In the genomic region with DNA sequence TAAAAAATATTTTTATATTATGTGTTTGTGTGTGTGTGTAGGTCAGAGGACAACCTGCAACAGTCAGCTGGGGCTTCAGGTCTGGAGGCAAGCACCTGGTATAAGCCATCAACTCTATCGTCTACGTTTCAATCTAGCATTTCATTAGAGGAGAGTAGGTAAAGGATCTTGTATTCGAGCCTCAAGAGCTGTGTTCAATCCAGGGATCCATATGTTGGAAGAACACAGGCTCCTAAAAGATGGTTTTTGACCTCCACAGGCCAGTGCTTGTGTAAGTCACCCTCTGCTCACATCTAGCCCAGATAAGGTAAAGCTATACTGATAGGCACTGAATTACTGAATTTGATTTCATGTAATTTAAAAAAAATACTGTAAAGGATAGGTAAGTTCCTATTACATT, we compare ENCODE assay signal across 7 mouse cellular contexts. TPM values are rescaled to one million over a fixed set of nuclear protein-coding genes. Genes with fewer than 3 reads are reported as not detected.
DNase-seq lines count a peak whose midpoint lies in the region; ATAC-seq and TF ChIP-seq lines count a peak whose summit lies in the region.

No protein-coding gene starts in this region.

- TF ChIP-seq POLR2A in myocyte (IDR thresholded peaks at IDR 0.05; ENCODE audit: insufficient read length, low read depth) = no peak

- H3K27ac ChIP-seq in liver, embryonic 11.5 days (ENCODE audit: low read depth, low read length) = peak overlapping the region; percentile 100
- H3K27ac ChIP-seq in embryonic facial prominence, embryonic 15.5 days (replicated peaks) = peak overlapping the region; percentile 98
- peak overlapping the region; percentile 65 for H3K27ac ChIP-seq in intestine, embryonic 16.5 days (ENCODE audit: low read length)

- no peaks in the 10 kb centered on the region for H3K27me3 ChIP-seq in liver, embryonic 11.5 days (replicated peaks; ENCODE audit: control insufficient read depth, insufficient read depth, low read length)
- no peaks in the 10 kb centered on the region for H3K27me3 ChIP-seq in embryonic facial prominence, embryonic 15.5 days
- no peaks in the 10 kb centered on the region for H3K27me3 ChIP-seq in intestine, embryonic 16.5 days (replicated peaks; ENCODE audit: control insufficient read depth, insufficient read depth, low read length)
- H3K27me3 ChIP-seq in myocyte (ENCODE audit: control insufficient read depth, insufficient read depth, insufficient read length) = no peaks in the 10 kb centered on the region

- ATAC-seq in liver, embryonic 11.5 days (replicated peaks; ENCODE audit: low FRiP score) = no peak
- ATAC-seq in embryonic facial prominence, embryonic 15.5 days (ENCODE audit: insufficient number of reproducible peaks, low FRiP score, low TSS enrichment, low read depth) = no peak
- ATAC-seq in intestine, embryonic 16.5 days = no peak

- H3K4me3 ChIP-seq in liver, embryonic 11.5 days (ENCODE audit: low read depth, low read length) = peak overlapping the region; percentile 56
- H3K4me3 ChIP-seq in embryonic facial prominence, embryonic 15.5 days (replicated peaks) = no peak overlapping the region
- H3K4me3 ChIP-seq in intestine, embryonic 16.5 days (ENCODE audit: low read length) = no peak overlapping the region
- H3K4me3 ChIP-seq in myocyte = peak overlapping the region; percentile 52

- no peaks in the 10 kb centered on the region for H3K79me2 ChIP-seq in myocyte (ENCODE audit: control insufficient read depth, insufficient read depth)

- no peaks in the 10 kb centered on the region for H3K36me3 ChIP-seq in liver, embryonic 11.5 days (ENCODE audit: control insufficient read depth, insufficient read depth, low read length)
- no peaks in the 10 kb centered on the region for H3K36me3 ChIP-seq in embryonic facial prominence, embryonic 15.5 days
- H3K36me3 ChIP-seq in intestine, embryonic 16.5 days (ENCODE audit: control insufficient read depth, insufficient read depth, low read length) = no peaks in the 10 kb centered on the region
- no peaks in the 10 kb centered on the region for H3K36me3 ChIP-seq in myocyte (ENCODE audit: control insufficient read depth, insufficient read depth)

- DNase-seq in liver, embryonic 11.5 days (ENCODE audit: low spot score) = no peak
- DNase-seq in liver = no peak
- no peak for DNase-seq in thymus, postnatal 36 days
- DNase-seq in urinary bladder, postnatal 14 days (ENCODE audit: low spot score) = no peak

- WGBS in liver, embryonic 11.5 days = 67% methylated on average over 3 of the region's 3 CpGs
- WGBS in embryonic facial prominence, embryonic 15.5 days = 45% methylated on average over 3 of the region's 3 CpGs
- 66% methylated on average over 3 of the region's 3 CpGs for WGBS in intestine, embryonic 16.5 days

- peak overlapping the region; percentile 91; the same call in 1 of the 2 replicates for H3K9ac ChIP-seq in liver, embryonic 11.5 days (ENCODE audit: low read depth, low read length)
- H3K9ac ChIP-seq in embryonic facial prominence, embryonic 15.5 days = no peak overlapping the region
- H3K9ac ChIP-seq in intestine, embryonic 16.5 days (ENCODE audit: low read depth, low read length) = peak overlapping the region; percentile 4; the same call in 1 of the 2 replicates

- H3K4me1 ChIP-seq in liver, embryonic 11.5 days (replicated peaks; ENCODE audit: control insufficient read depth, insufficient read depth, low read length) = 0 out of 2 replicates have a peak, but pooled peaks cover 7% of the 10 kb centered on the region
- H3K4me1 ChIP-seq in embryonic facial prominence, embryonic 15.5 days = peaks cover 19% of the 10 kb centered on the region
- H3K4me1 ChIP-seq in intestine, embryonic 16.5 days (ENCODE audit: control insufficient read depth, insufficient read depth, low read length) = peaks cover 7% of the 10 kb centered on the region

- H3K4me2 ChIP-seq in liver, embryonic 11.5 days = peak overlapping the region; percentile 83
- peak overlapping the region; percentile 93; the same call in 1 of the 2 replicates for H3K4me2 ChIP-seq in embryonic facial prominence, embryonic 15.5 days (replicated peaks)
- peak overlapping the region; percentile 5; the same call in 1 of the 2 replicates for H3K4me2 ChIP-seq in intestine, embryonic 16.5 days (ENCODE audit: low read depth, low read length)
- peak overlapping the region; percentile 68 for H3K4me2 ChIP-seq in myocyte (ENCODE audit: low read depth)

- H3K9me3 ChIP-seq in liver, embryonic 11.5 days (ENCODE audit: control insufficient read depth, low read length) = no peaks in the 10 kb centered on the region
- H3K9me3 ChIP-seq in embryonic facial prominence, embryonic 15.5 days (replicated peaks) = no peaks in the 10 kb centered on the region
- H3K9me3 ChIP-seq in intestine, embryonic 16.5 days (ENCODE audit: control insufficient read depth, low read length) = no peaks in the 10 kb centered on the region

- no peak overlapping the region for H3ac ChIP-seq in myocyte (ENCODE audit: control insufficient read depth, insufficient read length)

TF ChIP-seq in myocyte, 11 proteins besides CTCF, POLR2A, EP300 and RAD21:
- no peak for TF ChIP-seq POLR2AphosphoS2 (IDR thresholded peaks at IDR 0.05; ENCODE audit: insufficient read length, low read depth)
- TF ChIP-seq SRF (IDR thresholded peaks at IDR 0.05; ENCODE audit: control insufficient read depth, insufficient read length, low read depth) = no peak

RNA-seq across cellular contexts. Expression of a gene that starts 3.8 kb away (rescaled TPM):
- polyA plus RNA-seq in liver, embryonic 11.5 days (2014; fragmentation: Nextera tagmentation; extraction: Ambion mirVana) = 0.68 and 0.82 TPM in 2 replicates
- polyA plus RNA-seq in embryonic facial prominence, embryonic 15.5 days (2015; fragmentation: Nextera tagmentation; extraction: Ambion mirVana) = 0.44 and 0.55 TPM in 2 replicates
- 0.28 and 0.42 TPM in 2 replicates for polyA plus RNA-seq in intestine, embryonic 16.5 days (2015; fragmentation: Nextera tagmentation; extraction: Ambion mirVana)
- 0.65 TPM for polyA plus RNA-seq in myocyte (2012; fragmentation: generic; extraction: Trizol)

RNA-seq across cellular contexts. Expression of a gene that starts 5.3 kb away (rescaled TPM):
- 3.5 and 5.6 TPM in 2 replicates for polyA plus RNA-seq in liver, embryonic 11.5 days (2014; fragmentation: Nextera tagmentation; extraction: Ambion mirVana)
- polyA plus RNA-seq in embryonic facial prominence, embryonic 15.5 days (2015; fragmentation: Nextera tagmentation; extraction: Ambion mirVana) = 3.7 and 4.4 TPM in 2 replicates
- polyA plus RNA-seq in intestine, embryonic 16.5 days (2015; fragmentation: Nextera tagmentation; extraction: Ambion mirVana) = 2.7 and 4.1 TPM in 2 replicates
- polyA plus RNA-seq in myocyte (2012; fragmentation: generic; extraction: Trizol) = 1.7 TPM

RNA-seq across cellular contexts. Expression of a gene that starts 5.5 kb away (rescaled TPM):
- polyA plus RNA-seq in liver, embryonic 11.5 days (2014; fragmentation: Nextera tagmentation; extraction: Ambion mirVana) = 0.66 and 1.4 TPM in 2 replicates
- polyA plus RNA-seq in embryonic facial prominence, embryonic 15.5 days (2015; fragmentation: Nextera tagmentation; extraction: Ambion mirVana) = 1.1 and 1.7 TPM in 2 replicates
- 0.68 and 0.98 TPM in 2 replicates for polyA plus RNA-seq in intestine, embryonic 16.5 days (2015; fragmentation: Nextera tagmentation; extraction: Ambion mirVana)
- 4.1 TPM for polyA plus RNA-seq in myocyte (2012; fragmentation: generic; extraction: Trizol)

RNA-seq across cellular contexts. Expression of a gene that starts 13.1 kb away (rescaled TPM):
- 0.42 and 0.62 TPM in 2 replicates for polyA plus RNA-seq in liver, embryonic 11.5 days (2014; fragmentation: Nextera tagmentation; extraction: Ambion mirVana)
- polyA plus RNA-seq in embryonic facial prominence, embryonic 15.5 days (2015; fragmentation: Nextera tagmentation; extraction: Ambion mirVana) = 0.25 and 0.37 TPM in 2 replicates
- 0.44 and 0.60 TPM in 2 replicates for polyA plus RNA-seq in intestine, embryonic 16.5 days (2015; fragmentation: Nextera tagmentation; extraction: Ambion mirVana)
- 0.91 TPM for polyA plus RNA-seq in myocyte (2012; fragmentation: generic; extraction: Trizol)

RNA-seq across cellular contexts. Expression of a gene that starts 13.7 kb away (rescaled TPM):
- 1.6 and 1.7 TPM in 2 replicates for polyA plus RNA-seq in liver, embryonic 11.5 days (2014; fragmentation: Nextera tagmentation; extraction: Ambion mirVana)
- polyA plus RNA-seq in embryonic facial prominence, embryonic 15.5 days (2015; fragmentation: Nextera tagmentation; extraction: Ambion mirVana) = 1.0 and 1.1 TPM in 2 replicates
- 0.65 and 0.94 TPM in 2 replicates for polyA plus RNA-seq in intestine, embryonic 16.5 days (2015; fragmentation: Nextera tagmentation; extraction: Ambion mirVana)
- polyA plus RNA-seq in myocyte (2012; fragmentation: generic; extraction: Trizol) = 1.1 TPM

Comparison
In these comparisons a context has a peak if more than half of its experiments do, and no peak if none do; other contexts are left out.
1. H3K4me2 ChIP-seq: peak in every context shown above with its lines; median percentile 93 in embryonic facial prominence, embryonic 15.5 days; 83 in liver, embryonic 11.5 days; 68 in myocyte; 5 in intestine, embryonic 16.5 days.
2. H3K4me3 ChIP-seq: peak in liver, embryonic 11.5 days (single experiment) and myocyte (single experiment); none in embryonic facial prominence, embryonic 15.5 days (single experiment) and intestine, embryonic 16.5 days (single experiment).
3. Peak in every context shown above with its lines, with median percentiles within 50 percentile points of each other: H3K27ac ChIP-seq.